Mouse (Mus musculus): ENCODE data around the gene Aicda.

- TF ChIP-seq MYOD1 (IDR thresholded peaks at IDR 0.05; ENCODE audit: control insufficient read depth in 1 of 3, insufficient read length in 2 of 3, low read depth in 2 of 3), result no peak
- TF ChIP-seq E2F4 (IDR thresholded peaks at IDR 0.05; ENCODE audit: insufficient read depth), result no peak
- TF ChIP-seq POLR2A (IDR thresholded peaks at IDR 0.05; ENCODE audit: insufficient read length, low read depth), result no peak
- TF ChIP-seq MAX (IDR thresholded peaks at IDR 0.05; ENCODE audit: low read depth), result no peak
- no peak for TF ChIP-seq POLR2AphosphoS2 (IDR thresholded peaks at IDR 0.05; ENCODE audit: insufficient read length, low read depth)
- no peak for TF ChIP-seq USF1 (IDR thresholded peaks at IDR 0.05; ENCODE audit: low read depth)
- no peak for TF ChIP-seq TCF12 (IDR thresholded peaks at IDR 0.05; ENCODE audit: insufficient read depth, poor library complexity, severe bottlenecking)
- TF ChIP-seq CEBPB (IDR thresholded peaks at IDR 0.05; ENCODE audit: insufficient read depth, poor library complexity, severe bottlenecking), result no peak
- no peak for TF ChIP-seq SRF (IDR thresholded peaks at IDR 0.05; ENCODE audit: control insufficient read depth, insufficient read length, low read depth)
- no peak for TF ChIP-seq REST (IDR thresholded peaks at IDR 0.05; ENCODE audit: insufficient read depth, insufficient read length)
- no peak for TF ChIP-seq TCF3 (IDR thresholded peaks at IDR 0.05; ENCODE audit: insufficient read length, low read depth)
Measured at GRCm38 (mm10) chr6:122598436-122598835, 44.8 kb downstream of the Aicda start.
